Mouse (Mus musculus) forebrain, postnatal 0 days (tissue): ENCODE data around the gene Rab11fip5. TPM values are rescaled to one million over a fixed set of nuclear protein-coding genes. Genes with fewer than 3 reads are reported as not detected.

Experiments used
- ATAC-seq: fragments of 200-750 bp; cut with Nextera tagmentation; 2 replicates; pipeline ENCODE4 v1.8.0; 2017; ENCODE audit warnings: mild to moderate bottlenecking, moderate library complexity
- DNase-seq: peaks from one replicate; pipeline ENCODE4 v3.0.0-alpha.2; 2015
- H3K27ac ChIP-seq: fragments of 300-500 bp; sonication (generic); 2 replicates; pipeline ENCODE4 v1.5.1; 2014; ENCODE audit warnings: low read depth, mild to moderate bottlenecking, antibody characterized with exemption, low read length, moderate library complexity, mixed read lengths
- H3K27me3 ChIP-seq: fragments of 300-500 bp; sonication (generic); 2 replicates; pipeline ENCODE4 v1.6.1; 2014; ENCODE audit warnings: mild to moderate bottlenecking, low read length, mixed read lengths; ENCODE audit not compliant: insufficient read depth
- H3K36me3 ChIP-seq: fragments of 300-500 bp; sonication (generic); 2 replicates; pipeline ENCODE4 v1.6.1; 2014; ENCODE audit warnings: mild to moderate bottlenecking, moderate library complexity; ENCODE audit not compliant: insufficient read depth
- H3K4me1 ChIP-seq: fragments of 300-500 bp; sonication (generic); 2 replicates; pipeline ENCODE4 v1.6.1; 2014; ENCODE audit warnings: antibody characterized with exemption; ENCODE audit not compliant: insufficient read depth
- H3K4me2 ChIP-seq: fragments of 300-500 bp; sonication (generic); 2 replicates; pipeline ENCODE4 v1.6.1; 2014; ENCODE audit warnings: low read depth, mild to moderate bottlenecking, moderate library complexity
- H3K4me3 ChIP-seq: fragments of 300-500 bp; sonication (generic); 2 replicates; pipeline ENCODE4 v1.5.1; 2014; ENCODE audit warnings: low read depth, low read length, mixed read lengths
- H3K9ac ChIP-seq: fragments of 300-500 bp; sonication (generic); 2 replicates; pipeline ENCODE4 v1.6.1; 2014; ENCODE audit warnings: mild to moderate bottlenecking
- H3K9me3 ChIP-seq: fragments of 300-500 bp; sonication (generic); 2 replicates; pipeline ENCODE4 v1.6.1; 2016; ENCODE audit warnings: low read length
- CTCF ChIP-seq: sonication (generic); IDR thresholded peaks from 2 replicates; pipeline ENCODE4 v1.5.1; 2016; ENCODE audit warnings: antibody characterized with exemption, control low read depth, low read depth
- WGBS: fragments of 180-500 bp; shearing (Covaris S2); extraction: QIAGEN DNeasy Blood & Tissue Kit; methylation state at CpG from one replicate; pipeline ENCODE4 v1.1.7; 2014; 5-methylcytosine and 5-hydroxymethylcytosine counted together
- microRNA-seq, 2 experiments: library from miRNA; unstranded; fragments of <30 nt; microRNA quantifications; one replicate each; pipeline ENCODE4; 2016
- polyA plus RNA-seq: library from polyadenylated mRNA; unstranded; fragments of >200 nt; fragmentation: Nextera tagmentation; extraction: Ambion mirVana; gene quantifications from 2 replicates; pipeline ENCODE4 v1.2.1, GENCODE M21; 2015
- total RNA-seq: library from RNA; depleted of rRNA; stranded (reverse); fragments of >200 nt; gene quantifications from 2 replicates; pipeline ENCODE4 v1.2.3, GENCODE M21; 2014; rRNA removed

The Rab11fip5 gene
- total and polyA plus RNA-seq, 2 experiments from 2014 or later: 19.8 to 41.2 TPM

- WGBS: 75% methylated on average over 13 of the region's 13 CpGs
- no peak for ATAC-seq
Measured at GRCm38 (mm10) chr6:85286283-85287047, 88.0 kb downstream of the Rab11fip5 start.

More at GRCm38 (mm10) chr6:85286283-85287047, 88.0 kb downstream of the Rab11fip5 start:
- Histone ChIP-seq H3K4me1 (no peaks in the 10 kb centered on the region), H3K36me3 (no peaks in the 10 kb centered on the region), H3K9ac (0 out of 2 replicates have a peak overlapping the region, but pooled peaks have one; percentile 10), H3K27ac (no peak overlapping the region), H3K4me3 (no peak overlapping the region), H3K9me3 (no peaks in the 10 kb centered on the region), H3K4me2 (no peak overlapping the region), H3K27me3 (no peaks in the 10 kb centered on the region)
- TF ChIP-seq CTCF: no peak
- no peak for DNase-seq

Small RNA genes lying within 50 kb of the gene (microRNA-seq; reads per million reads assigned to microRNA genes)
- 0 reads per million in 2 experiments for gene Mir705

Other genes with a start within 250 kb of the Rab11fip5 start
- 34.3 and 52.0 TPM in 2 replicates for gene Spr, start 236.9 kb downstream of the Rab11fip5 start, total RNA-seq
- gene Spr, start 236.9 kb downstream of the Rab11fip5 start, polyA plus RNA-seq: 38.4 and 49.5 TPM in 2 replicates
- gene Emx1, start 187.2 kb downstream of the Rab11fip5 start, total RNA-seq: 25.7 and 41.6 TPM in 2 replicates
- 28.8 and 41.0 TPM in 2 replicates for gene Emx1, start 187.2 kb downstream of the Rab11fip5 start, polyA plus RNA-seq
- gene Sfxn5, start 41.2 kb downstream of the Rab11fip5 start, total RNA-seq: 49.9 and 55.6 TPM in 2 replicates
- 39.1 and 49.1 TPM in 2 replicates for gene Sfxn5, start 41.2 kb downstream of the Rab11fip5 start, polyA plus RNA-seq
- not detected in 2 replicates for gene Noto, start 49.3 kb upstream of the Rab11fip5 start, total RNA-seq
- not detected in 2 replicates for gene Noto, start 49.3 kb upstream of the Rab11fip5 start, polyA plus RNA-seq
- gene Smyd5, start 57.4 kb upstream of the Rab11fip5 start, total RNA-seq: 63.2 and 65.8 TPM in 2 replicates
- gene Smyd5, start 57.4 kb upstream of the Rab11fip5 start, polyA plus RNA-seq: 49.3 and 61.7 TPM in 2 replicates
- 273 and 320 TPM in 2 replicates for gene Cct7, start 76.9 kb upstream of the Rab11fip5 start, total RNA-seq
- 552 and 579 TPM in 2 replicates for gene Cct7, start 76.9 kb upstream of the Rab11fip5 start, polyA plus RNA-seq
- 7.1 and 15.2 TPM in 2 replicates for gene Pradc1, start 77.3 kb upstream of the Rab11fip5 start, total RNA-seq
- gene Pradc1, start 77.3 kb upstream of the Rab11fip5 start, polyA plus RNA-seq: 31.3 and 36.4 TPM in 2 replicates
- gene Fbxo41, start 128.4 kb upstream of the Rab11fip5 start, total RNA-seq: 42.5 and 46.7 TPM in 2 replicates
- 8.4 and 11.9 TPM in 2 replicates for gene Fbxo41, start 128.4 kb upstream of the Rab11fip5 start, polyA plus RNA-seq
- gene Egr4, start 139.0 kb upstream of the Rab11fip5 start, total RNA-seq: 1.3 and 1.7 TPM in 2 replicates
- gene Egr4, start 139.0 kb upstream of the Rab11fip5 start, polyA plus RNA-seq: 1.9 and 2.0 TPM in 2 replicates
- 13.7 and 14.7 TPM in 2 replicates for gene Alms1, start 212.9 kb upstream of the Rab11fip5 start, total RNA-seq
- 0.97 and 1.9 TPM in 2 replicates for gene Alms1, start 212.9 kb upstream of the Rab11fip5 start, polyA plus RNA-seq